Mouse (Mus musculus): ENCODE results near the gene Myof.
A peak's percentile ranks its signal among the peaks of the same experiment; 100 is the strongest.

Myof gene

DNA sequence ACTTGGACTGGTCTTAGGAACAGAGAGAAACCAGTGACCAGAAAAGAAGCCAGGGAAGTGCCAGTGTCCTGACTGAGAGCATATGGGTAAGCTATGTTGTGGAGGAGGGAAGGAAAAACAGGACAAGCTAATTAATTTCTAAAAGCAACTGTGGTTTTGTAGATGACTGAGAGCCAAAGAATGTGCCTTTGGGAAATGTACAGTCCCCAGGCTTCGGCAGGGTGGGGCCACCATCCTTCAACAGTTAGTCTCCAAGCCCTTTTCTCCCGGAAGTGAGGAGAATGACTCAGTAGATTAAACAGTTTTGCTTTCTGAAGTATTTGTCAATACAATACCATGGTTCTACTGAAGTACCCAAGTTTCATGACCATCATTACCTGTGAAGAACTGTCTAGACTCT is 5.1 kb downstream of the Myof start:
- DNase-seq: no peak

DNA sequence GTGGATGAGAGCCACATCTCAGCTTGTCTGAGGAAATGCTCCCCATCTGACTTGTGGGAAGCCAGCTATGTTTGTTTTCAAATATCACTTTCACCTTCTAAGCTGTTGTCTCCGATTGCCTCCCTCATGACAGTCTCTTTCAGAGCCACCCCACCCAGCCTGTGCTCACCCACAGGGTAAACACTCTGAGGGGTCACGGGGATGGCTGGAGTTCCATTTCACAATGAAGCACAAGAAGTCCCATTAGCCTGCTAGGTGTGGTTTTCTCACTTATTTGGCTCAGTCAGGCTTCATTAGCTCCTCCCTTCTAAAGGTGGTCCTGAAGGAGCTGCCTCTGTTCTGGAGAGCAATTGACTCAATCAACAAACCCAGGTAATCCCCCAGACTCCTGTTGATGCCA is 7.6 kb downstream of the Myof start:
- no peak for DNase-seq

DNA sequence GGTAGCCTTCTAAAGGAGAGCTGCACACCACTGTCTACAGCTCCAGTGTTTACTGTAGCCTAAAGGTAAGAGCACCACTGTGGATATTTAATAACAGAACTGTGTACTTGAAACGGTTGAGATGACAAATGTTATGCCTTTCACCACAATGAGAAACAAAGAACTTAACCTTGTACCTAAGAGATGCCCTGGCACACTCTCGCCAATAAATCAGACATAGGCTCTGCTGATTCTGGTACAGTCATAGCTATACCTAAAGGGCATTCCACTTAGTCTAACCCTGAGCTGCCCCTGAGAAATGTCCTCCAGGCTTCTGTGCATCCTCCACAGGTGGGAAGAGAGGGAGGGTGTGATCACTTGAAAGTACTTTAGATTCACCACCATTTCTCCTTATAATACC is 8.7 kb downstream of the Myof start:
- no peak for DNase-seq

DNA sequence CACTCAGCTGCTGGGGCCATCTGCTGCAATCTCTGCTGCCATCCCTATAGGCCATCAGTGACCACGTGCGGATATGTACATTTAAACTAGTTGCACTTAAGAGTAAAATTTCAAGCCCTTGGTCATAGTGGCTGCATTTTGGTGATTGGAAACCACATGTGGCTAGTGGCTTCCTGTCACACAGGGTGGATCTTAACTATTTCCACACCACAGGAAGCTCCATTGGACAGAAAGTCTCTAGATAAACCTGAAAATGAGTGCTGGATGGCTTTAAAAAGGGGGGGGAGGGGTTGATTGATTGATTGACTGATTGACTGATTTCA is 9.7 kb downstream of the Myof start:
- DNase-seq: no peak

DNA sequence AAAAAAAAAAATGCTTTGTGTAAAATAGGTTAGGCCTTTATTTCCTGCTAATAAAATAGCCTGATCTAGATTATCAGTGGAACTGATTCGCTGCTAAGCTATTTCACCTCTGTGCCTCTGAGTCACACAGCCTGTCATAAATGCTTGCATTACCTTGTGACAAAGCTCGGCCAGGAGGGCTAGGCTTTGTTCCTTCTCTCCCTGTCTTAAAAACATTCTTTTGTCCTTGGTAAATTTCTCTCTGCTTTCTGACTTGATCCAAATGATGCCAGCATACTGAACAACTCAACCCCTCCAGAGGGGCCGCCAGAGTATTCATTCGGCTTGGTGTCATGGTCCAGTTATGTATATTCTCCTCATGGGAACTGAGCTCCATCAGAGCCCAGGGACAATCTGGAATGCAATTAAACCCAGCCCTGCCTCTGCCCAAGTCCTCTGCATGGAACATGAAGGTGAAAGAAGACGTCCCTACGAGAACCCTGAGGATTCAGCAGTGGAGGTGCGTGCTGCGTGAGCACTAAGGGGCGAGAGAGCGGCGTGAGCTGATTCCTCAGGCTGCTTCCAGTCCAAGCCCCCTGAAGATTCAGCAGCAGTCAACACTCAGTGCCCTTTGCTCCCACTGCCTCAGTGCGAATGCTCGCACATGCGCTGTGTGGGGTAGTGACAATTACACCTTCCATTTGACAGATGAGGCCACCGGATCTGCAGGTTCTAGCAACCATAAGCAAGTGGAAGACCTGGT is 10.2 kb downstream of the Myof start:
- no peak for DNase-seq

DNA sequence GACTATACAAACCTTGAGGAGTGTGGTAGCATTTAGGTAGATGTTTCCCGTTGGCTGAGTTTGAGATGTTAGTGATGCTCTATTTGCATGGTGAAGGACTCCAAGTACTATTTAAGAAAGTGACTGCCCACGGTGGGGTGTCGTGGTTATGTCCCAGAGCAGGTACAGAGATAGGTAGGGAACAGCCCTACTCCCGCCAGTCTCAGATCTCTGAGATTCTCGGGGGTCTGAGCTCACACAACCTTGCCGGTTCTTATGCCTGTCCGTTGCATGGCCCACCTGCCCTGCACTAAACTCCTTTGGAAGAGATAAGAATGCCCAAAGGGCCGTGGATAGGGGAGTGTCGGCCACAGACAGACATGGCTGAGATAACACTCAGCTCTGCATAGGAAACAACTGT is 12.2 kb downstream of the Myof start:
- no peak for DNase-seq

DNA sequence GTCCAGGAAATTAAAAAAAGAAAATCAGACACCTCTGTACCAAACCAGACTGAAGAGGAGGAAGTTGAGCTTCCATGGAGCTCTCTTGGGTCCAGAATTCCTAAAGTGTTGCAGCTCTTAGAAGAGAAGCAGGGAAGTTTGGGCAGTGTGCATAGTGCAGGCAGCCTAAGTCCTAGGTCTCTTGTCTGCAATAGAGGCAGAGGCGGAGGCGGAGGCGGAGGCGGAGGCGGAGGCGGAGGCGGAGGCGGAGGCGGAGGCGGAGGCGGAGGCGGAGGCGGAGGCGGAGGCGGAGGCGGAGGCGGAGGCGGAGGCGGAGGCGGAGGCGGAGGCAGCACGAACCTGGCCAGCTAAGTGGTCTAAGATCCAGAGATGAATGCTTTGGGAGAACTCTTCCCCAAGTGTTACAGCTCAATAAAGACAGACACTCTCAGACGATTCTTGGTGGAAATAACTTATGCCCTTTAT is 12.7 kb downstream of the Myof start:
- DNase-seq: peak; percentile 32 to 34

DNA sequence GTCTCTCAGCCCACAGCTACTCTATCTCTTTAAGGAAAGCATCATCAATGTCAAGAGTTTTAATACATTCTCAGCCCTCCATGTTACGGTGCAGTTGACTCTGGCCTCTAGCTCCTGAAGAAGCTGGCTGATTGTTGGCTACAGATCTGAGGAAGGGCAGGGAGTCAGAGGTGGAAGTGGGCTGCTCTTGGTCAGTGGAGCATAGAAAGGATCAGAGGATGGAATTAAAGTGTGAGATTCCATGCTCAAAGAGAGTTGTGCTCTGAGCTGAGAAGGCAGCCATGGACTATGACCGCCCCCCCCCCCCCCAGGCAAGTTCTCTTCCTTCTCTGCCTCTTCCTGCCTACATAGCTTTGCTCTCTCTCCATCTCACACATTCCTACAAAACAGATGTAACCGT is 13.5 kb downstream of the Myof start:
- no peak for DNase-seq

DNA sequence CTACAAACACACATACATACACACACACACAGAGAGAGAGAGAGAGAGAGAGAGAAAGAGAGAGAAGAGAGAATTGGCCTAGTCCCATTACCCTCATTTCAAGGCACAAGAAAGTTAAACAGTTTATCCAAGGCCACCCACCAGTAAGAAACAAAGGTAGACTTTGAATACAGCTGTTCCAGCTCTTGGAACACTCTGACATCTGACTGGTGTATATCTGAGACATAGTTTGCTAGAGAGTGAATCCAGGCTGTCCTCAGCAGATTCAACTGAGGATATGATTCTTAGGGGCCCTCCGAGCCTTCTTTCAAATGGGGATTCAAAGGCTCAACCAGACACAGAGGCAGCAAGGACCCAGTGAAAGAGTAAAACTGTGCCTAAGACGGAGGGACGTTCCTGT is 14.1 kb downstream of the Myof start:
- DNase-seq: no peak

DNA sequence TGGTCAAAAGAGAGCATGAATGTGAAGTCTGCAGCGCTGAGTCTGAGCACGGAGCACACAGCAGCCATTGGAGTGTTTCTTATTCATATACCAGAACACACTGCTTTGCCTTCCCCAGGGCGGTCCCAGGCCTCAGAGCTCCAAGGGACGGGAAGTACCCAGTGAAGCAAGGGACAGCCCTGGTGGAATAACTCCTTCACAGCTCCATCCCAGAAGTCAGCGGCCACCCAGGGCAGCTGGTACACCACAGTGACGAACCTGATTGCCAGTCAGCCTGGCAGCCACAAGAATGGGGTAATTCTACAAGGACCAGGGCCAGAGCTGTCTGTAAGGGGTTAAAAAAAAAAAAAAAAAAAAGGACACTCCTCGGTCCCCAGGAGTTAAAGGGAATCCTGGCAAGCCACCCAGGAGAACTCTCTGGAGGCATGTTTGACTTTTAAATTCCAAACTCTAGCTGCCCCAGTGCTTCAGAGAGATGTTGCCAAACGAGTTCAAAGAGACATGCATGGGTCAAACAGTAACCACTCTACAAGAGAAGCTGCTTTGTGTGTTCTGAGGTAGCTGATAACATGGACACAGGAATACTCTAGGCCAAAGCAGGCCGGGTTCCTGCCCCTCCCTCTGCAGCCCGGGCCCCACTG is 15.4 kb downstream of the Myof start:
- no peak for DNase-seq

DNA sequence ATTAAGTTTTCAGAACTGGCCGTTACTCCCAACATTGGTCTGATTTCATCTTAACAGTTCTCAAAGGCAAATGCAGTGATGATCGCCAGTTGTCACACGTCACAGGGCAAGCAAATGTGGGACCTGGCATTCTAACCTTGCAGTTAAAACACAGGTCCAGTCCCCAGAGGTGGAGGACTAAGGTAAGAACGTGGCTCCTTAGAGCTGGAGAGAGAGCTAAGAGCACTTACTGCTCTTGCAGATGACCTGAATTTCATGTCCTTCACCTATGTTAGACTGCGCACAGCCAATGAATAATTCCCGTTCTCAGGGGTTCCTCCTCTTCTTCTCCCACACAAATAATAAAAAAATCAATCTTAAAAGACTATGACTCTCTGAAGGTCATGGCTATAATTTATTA is 16.0 kb downstream of the Myof start:
- no peak for DNase-seq

DNA sequence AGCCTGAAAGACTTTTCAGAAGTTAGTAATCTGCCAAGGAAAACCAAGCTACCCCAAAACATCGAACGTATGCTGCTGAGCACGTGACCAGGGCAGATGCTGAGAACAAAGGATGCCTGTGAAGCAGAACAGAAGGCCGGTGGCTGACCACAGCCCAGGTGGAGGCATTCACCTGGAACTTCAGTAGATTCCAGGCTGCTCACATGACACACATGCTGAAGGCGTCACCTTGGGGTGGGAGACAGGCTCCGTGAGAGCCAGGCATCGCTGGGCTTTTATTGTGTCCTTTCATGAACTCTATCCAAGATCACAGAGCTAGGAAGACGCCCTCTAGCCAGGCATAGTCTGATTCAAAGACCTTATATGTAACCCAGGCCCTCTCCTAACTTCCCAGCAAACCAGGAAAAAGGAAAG is 17.2 kb downstream of the Myof start:
- no peak for DNase-seq

DNA sequence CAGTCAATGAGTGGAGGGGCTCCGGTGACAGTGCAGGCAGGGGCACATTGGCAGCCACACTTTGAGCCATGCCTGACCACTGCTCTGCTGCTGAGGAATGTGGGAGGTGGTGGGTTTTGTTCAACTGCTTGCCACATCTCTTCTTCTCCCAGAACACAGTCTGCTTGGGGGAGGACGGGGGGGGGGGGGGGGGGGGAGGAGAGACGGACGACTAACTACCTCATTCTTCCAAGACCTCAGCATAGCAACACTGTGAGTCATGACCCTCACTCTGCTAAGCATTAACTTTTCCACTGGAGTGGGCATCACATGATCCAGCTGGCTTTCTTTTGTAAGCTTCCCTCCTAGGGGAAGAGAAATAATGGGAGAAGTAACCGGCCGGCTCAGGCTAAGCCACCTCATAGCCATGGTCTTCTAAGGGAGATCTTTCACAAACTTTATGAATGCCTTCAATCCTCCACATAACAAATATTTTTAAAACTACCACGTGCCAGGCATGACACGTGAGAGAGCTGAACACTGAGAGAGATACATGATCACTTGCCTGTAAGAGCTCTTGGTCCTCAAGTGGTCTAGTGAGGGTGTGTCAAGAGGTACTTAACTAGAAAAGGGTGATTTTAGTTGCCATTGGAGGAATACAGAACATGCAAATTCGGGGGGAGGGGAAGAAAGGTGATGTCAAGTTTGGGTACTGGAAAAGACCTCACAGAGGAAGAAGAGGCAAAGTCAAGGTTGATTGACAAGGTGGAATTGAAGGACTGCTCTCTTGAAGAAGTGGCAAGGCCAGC is 17.9 kb downstream of the Myof start:
- no peak for DNase-seq

DNA sequence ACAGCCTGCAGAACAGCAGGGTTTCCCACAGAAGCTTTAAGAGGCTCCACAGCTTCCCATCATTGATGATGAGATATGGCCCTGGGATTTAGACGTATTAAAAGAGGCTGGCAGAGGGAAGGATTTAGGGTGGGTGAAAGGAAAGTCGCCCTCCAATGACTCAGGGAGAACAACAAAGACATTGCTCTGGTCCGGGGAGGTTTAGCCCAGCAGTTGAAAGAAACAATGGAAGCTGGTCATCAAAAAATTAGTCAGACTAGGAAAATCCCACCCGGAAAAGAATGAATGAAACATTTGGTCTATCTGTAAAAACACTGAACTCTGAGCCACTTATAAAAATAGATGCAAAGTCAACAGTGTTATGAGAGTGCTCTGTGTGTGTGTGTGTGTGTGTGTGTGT is 19.8 kb downstream of the Myof start:
- no peak for DNase-seq

DNA sequence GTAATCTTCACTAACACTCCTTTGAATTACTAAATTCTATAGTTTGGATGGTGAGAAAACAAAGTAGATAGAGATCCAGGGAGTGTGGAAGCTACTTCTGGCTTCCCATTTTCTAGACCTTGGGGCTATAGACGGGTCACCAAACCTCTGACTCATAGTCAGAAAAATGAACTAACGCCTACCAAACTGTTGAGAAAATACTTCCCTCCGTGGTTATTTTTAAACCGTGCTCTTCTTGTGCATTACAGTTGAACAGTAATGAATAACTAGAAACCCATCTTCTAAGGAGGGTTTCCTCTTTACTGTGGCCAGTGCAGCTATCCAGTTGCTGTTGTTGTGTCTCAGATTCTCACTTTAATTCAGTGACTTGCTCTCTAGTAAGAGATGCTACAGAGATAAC is 20.7 kb downstream of the Myof start:
- no peak for DNase-seq

DNA sequence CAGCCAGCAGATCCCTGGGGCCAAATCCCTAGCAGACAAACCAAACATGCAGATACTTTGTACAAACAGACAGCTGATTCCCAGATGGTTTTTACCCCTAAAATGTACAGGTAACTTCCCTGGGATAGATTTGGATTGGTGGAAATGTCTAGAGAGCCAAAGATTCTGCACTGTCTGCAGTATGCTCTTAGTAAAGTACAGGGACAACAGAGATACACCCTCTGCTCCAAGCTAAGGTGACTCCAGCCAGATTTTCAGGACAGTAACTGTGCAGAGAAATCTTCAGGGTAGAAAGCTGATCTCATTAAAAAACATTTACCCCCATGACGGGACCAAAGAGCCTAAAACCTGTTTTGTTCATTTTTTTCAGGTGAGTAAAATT is 27.5 kb downstream of the Myof start:
- no peak for DNase-seq

DNA sequence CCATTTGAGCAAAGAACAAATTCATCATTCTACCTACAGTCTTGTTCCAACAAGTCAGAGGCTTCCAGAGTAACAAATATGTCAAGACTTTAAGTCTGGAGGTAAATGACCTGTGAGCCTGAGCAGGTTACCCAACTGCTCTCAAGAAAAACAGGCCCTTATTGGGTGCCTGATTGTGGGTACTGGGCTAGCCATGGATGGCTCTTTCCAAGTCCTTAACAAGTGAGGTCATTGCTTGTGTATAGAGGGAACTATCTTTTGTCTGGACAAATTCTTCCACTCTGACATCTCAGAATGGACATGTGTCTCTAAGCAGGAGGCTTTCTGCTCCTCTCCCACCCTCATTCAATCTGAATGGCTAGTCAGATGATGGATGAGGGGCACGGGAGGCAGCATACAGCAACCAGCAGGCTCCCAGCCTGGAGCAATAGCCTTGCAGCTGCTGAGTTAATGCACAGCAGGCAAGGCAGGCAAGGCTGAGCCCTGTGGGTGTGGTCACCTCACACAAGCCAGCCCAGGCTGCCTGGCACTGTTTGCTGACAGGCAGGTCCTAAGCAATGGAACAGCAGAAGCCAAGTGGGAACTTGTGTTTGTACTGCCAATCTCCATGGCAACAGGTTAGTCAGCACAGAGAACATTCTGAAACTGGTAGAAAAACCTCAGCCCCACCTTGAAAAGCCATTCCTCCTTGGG is 28.1 kb downstream of the Myof start:
- peak in 1 of 2 experiments; percentile 3 for DNase-seq

DNA sequence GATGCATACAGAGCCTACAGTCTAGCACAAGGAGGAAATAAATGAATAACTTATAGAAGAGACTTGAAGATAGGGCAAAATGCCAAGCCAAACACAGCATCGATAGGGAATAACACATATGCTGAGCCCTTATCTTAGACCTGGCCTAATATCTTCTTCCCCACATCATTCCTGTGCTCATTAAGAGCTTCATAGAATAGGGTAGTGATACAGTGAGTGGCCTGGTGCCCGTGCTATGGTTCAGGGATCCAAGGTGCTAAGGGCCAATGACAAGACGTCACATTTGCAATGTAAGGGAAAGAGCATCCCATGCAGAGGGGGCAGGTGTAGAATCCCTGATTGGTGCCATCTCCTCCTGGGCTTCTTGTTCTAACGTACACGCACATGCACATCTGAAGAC is 28.9 kb downstream of the Myof start:
- no peak for DNase-seq

DNA sequence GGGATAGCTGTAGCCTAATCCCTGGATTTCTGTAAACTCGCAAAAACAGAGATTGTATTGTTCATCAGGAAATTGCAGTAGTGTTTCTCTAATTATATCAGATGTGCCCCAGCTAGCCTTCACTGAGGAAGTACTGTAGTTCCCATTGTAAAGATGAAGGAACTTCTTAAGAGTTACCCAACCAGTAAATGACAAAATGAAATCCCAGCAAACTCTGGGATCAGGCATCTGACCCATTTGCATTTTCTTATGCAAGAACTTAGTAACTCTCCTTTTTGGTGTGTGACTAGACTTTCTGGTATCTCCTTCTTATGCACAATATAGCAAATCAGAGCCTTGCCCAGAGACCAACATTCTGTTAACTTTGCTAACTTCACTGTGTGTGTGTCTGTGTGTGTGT is 32.0 kb downstream of the Myof start:
- DNase-seq: no peak

DNA sequence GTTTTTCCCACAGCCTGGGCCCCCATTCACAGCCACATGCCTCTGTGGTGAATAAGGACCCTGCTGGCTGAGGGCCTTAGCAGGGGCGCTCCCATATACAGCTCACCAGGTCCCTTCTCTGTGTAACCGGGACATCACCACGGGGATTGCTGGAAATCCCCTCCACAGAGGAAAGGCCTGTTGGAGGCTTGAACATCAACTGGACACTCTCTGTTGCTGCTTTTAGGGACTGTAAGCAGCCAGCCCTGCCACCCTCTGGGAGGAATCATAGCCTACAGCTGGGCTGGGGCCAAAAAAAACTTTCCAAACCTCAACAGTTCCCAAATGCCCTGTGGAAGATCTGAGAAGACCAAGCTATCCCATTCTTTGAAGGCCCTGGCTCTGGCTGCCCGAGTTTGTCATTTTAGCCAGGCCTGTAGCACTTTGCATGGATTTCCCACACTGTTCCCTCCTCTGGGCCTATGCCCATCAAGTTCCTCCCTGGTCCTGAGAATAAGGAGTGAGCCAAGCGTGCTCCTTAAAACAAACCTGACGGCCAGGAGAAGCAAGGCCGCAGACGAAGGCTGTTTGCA is 38.5 kb downstream of the Myof start:
- DNase-seq: no peak

DNA sequence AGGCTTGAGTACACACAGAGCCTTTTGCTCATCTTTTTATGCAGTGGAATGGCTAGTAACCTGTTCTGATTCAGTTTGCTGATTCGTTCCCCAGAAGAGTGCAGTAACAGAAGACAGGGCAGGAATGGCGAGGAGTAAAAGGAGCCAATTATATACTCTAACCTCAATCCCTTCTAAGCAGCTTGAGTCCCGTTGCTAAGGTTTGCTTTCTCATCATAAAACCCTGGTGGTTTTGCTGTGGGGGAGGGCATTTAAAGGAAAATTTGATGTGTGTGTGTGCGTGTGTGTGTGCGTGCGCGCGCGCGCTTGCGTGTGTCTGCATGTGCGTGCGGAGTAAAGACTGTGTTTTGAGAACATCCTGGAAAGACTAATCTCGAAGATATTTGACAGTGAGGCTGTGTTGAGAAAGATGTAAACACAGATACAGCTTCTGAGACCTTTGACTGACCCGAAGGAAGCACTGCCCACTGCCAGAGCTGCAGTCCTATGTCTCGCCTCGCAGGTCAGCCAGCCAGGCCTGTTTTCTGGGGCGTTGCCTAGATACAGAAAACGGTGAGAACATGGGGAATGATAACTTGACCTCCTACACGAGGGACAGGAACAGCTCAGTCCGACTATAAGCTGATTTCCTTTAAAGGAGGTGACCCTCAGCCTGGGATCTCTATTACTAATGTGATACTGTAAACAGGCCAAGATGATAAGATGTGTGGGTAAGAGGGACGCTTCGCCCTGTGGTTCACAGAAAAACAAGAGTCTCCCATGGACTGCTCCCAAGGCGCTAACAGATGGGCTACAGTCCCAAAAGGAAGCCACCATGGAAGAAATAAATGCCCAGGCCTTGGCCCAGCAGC is 39.5 kb downstream of the Myof start:
- no peak for DNase-seq

DNA sequence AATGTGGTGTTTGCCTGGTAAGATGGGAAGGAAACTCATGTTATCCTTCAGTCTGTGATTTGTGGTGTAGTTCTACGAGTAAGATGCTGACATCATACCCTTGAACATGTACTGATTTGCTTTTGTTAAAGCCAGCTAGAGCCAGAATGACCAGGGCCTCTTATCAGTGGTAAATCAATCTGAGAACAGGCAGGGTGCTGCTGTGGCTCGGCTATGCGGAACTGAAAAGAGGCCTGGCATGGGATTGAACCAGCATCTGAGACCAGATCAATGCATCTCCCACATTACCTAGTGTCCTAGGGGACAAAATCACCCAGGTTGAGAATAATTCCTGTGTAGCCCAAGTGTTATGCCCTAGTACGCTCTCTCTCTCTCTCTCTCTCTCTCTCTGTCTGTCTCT is 40.6 kb downstream of the Myof start:
- no peak for DNase-seq
